Mouse (Mus musculus) adrenal gland, adult 2 months (tissue): ENCODE measurements at regions not wholly inside any gene's neighbourhood (a gene's known extent, or its start where the extent isn't known, plus 50 kb on each side); places are given as distances from the start of the nearest gene placed in this dataset.

ENCODE experiments used
- DNase-seq: peaks from one replicate; pipeline ENCODE4 v3.0.0; 2021

- DNase-seq = peak; percentile 17
Observed at GRCm38 (mm10) chr13:36807961-36808360, 73.0 kb upstream of the Nrn1 start.

GRCm38 (mm10) chr13:36789360-36789759, 54.4 kb upstream of the Nrn1 start:
- peak; percentile 2 for DNase-seq
